Mouse (Mus musculus) cortical plate, adult 2 months (tissue): Measurements from ENCODE around the gene Ifrd2. TPM values are rescaled to one million over a fixed set of nuclear protein-coding genes. Genes with fewer than 3 reads are reported as not detected.
A peak's percentile ranks its signal among the peaks of the same experiment; 100 is the strongest.

ENCODE experiments used
- H3K27ac ChIP-seq: fragments of 200-500 bp; 2 replicates; pipeline ENCODE4 v1.5.1; 2012; ENCODE audit warnings: low read length, control low read depth, inconsistent platforms; ENCODE audit not compliant: insufficient read depth
- H3K4me1 ChIP-seq: fragments of 200-500 bp; 2 replicates; pipeline ENCODE4 v1.6.1; 2011; ENCODE audit warnings: low read length; ENCODE audit not compliant: control insufficient read depth, insufficient read depth
- H3K4me3 ChIP-seq: fragments of 200-500 bp; 2 replicates; pipeline ENCODE4 v1.5.1; 2011; ENCODE audit warnings: mild to moderate bottlenecking, low read length, control low read depth; ENCODE audit not compliant: insufficient read depth
- CTCF ChIP-seq: fragments of 200-500 bp; IDR thresholded peaks from 2 replicates; pipeline ENCODE4 v1.5.1; 2011; ENCODE audit warnings: mild to moderate bottlenecking, control low read depth, low read length; ENCODE audit not compliant: insufficient read depth; ENCODE audit errors: extremely low read depth
- POLR2A ChIP-seq: fragments of 200-500 bp; IDR thresholded peaks from 2 replicates; pipeline ENCODE4 v1.6.1; 2011; ENCODE audit warnings: mild to moderate bottlenecking, low read length, control low read depth; ENCODE audit not compliant: insufficient read depth; ENCODE audit errors: extremely low read depth
- polyA plus RNA-seq: library from polyadenylated mRNA; depleted of rRNA; stranded (reverse); fragments of >200 nt; gene quantifications from 2 replicates; pipeline ENCODE4 v1.2.3, GENCODE M21; 2012

The Ifrd2 gene
- polyA plus RNA-seq, 1 experiment, result 16.3 TPM

GRCm38 (mm10) chr9:107543299-107543698 lies 44.1 kb upstream of the Ifrd2 start:
- Histone ChIP-seq H3K27ac (no peak overlapping the region), H3K4me3 (no peak overlapping the region), H3K4me1 (no peaks in the 10 kb centered on the region)
- TF ChIP-seq POLR2A (no peak), CTCF (no peak)

- H3K4me3 ChIP-seq, result no peak overlapping the region
- no peaks in the 10 kb centered on the region for H3K4me1 ChIP-seq
- no peak overlapping the region for H3K27ac ChIP-seq
- TF ChIP-seq POLR2A, result no peak
Observed at GRCm38 (mm10) chr9:107544196-107544700, 43.2 kb upstream of the Ifrd2 start.

DNA sequence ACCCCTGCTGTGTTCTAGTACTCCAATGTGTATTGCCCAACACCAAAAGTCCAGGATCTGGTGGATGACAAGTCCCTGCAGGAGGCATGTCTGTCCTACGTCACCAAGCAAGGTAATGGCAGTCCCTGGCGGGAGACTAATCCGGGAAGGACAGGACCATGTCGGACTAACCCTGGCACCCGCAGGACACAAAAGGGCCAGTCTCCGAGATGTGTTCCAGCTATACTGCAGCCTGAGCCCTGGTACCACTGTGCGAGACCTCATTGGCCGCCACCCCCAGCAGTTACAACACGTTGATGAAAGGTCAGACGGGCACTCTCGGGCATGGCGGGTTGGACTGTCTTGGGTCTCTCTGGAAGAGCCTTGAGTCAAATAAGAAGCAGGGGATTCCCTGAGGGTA lies 42.7 kb upstream of the Ifrd2 start:
- Histone ChIP-seq H3K4me3 (no peak overlapping the region), H3K4me1 (no peaks in the 10 kb centered on the region), H3K27ac (no peak overlapping the region)
- TF ChIP-seq POLR2A, result no peak
- TF ChIP-seq CTCF, result no peak

DNA sequence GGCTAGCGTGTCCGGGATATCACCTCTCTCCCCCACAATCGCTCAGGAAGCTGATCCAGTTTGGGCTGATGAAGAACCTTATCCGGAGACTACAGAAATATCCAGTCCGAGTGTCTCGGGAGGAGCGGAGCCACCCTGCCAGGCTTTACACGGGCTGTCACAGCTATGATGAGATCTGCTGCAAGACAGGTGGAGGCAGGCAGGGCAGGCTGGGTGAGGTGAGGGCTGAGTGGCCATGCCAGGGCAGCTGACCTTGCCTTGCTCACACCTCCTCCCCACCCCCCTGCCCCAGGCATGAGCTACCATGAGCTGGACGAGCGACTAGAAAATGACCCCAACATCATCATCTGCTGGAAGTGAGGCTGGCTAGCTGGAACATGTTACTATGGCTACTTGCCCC lies 42.2 kb upstream of the Ifrd2 start:
- H3K27ac ChIP-seq, result no peak overlapping the region
- H3K4me3 ChIP-seq, result no peak overlapping the region
- no peaks in the 10 kb centered on the region for H3K4me1 ChIP-seq
- TF ChIP-seq CTCF (no peak), POLR2A (no peak)

GRCm38 (mm10) chr9:107545602-107546001 lies 41.8 kb upstream of the Ifrd2 start:
- no peak overlapping the region for H3K4me3 ChIP-seq
- TF ChIP-seq CTCF (peak; percentile 79), POLR2A (no peak)
- H3K27ac ChIP-seq, result no peak overlapping the region
- H3K4me1 ChIP-seq, result no peaks in the 10 kb centered on the region

DNA sequence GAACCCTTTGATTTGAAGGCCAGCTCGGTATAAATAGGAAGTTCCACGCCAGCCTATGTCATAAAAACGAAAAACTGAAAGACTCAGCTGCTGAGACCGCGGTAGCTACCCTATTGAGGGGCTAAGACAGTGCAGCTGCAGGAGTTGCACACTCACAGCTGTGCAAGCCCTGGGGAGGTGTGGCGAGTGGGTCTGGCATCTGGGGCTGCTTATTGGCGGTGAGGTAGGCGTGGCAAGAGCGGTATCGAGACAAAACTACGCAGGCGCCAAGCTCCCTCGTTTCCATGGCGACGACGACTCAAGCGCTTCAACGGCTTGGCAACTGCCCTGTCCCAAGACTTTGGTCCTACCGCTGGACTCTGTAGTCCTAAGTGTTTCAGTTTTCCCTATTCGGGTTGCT lies 40.4 kb upstream of the Ifrd2 start, which contains the start of gene Zmynd10:
Gene Zmynd10, plus strand, starts transcription at position 273 of the 400 bp plus-strand sequence.
- H3K4me1 ChIP-seq, result 0 out of 2 replicates have a peak, but pooled peaks cover 1% of the 10 kb centered on the region
- H3K27ac ChIP-seq, result no peak within 1 kb of the TSS
- H3K4me3 ChIP-seq, result peak within 1 kb of the TSS; percentile 7
- TF ChIP-seq CTCF (no peak), POLR2A (peak; percentile 40; the same call in 1 of the 2 replicates)

DNA sequence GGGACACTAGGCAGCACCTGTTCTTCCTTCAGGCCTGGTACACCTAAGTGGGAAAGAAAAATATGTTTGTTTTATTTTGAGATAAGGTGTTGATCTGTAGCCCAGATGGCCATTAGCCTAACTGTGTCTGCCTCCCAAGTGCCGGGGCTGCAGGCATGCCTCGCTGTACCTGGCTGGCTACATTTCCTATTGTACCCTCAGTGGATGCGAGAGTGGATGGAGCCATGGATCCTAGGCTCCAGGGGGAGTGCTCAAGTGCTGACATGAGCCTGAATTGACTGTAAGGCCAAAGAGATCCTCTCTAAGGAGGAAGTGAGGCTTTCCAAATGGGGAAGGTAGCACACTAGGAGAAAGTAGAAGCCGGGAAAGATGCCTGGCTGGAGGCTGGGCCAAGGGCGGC lies 39.5 kb upstream of the Ifrd2 start:
- TF ChIP-seq POLR2A (no peak), CTCF (no peak)
- Histone ChIP-seq H3K27ac (no peak overlapping the region), H3K4me1 (0 out of 2 replicates have a peak, but pooled peaks cover 1% of the 10 kb centered on the region), H3K4me3 (no peak overlapping the region)

GRCm38 (mm10) chr9:107548820-107549219 lies 38.6 kb upstream of the Ifrd2 start:
- Histone ChIP-seq H3K4me1 (peaks cover 1% of the 10 kb centered on the region; the same call in 1 of the 2 replicates), H3K4me3 (no peak overlapping the region), H3K27ac (no peak overlapping the region)
- TF ChIP-seq CTCF, result no peak
- no peak for TF ChIP-seq POLR2A

GRCm38 (mm10) chr9:107549297-107550074 lies 38.0 kb upstream of the Ifrd2 start:
- TF ChIP-seq CTCF, result no peak
- no peak for TF ChIP-seq POLR2A
- no peak overlapping the region for H3K27ac ChIP-seq
- peaks cover 1% of the 10 kb centered on the region; the same call in 1 of the 2 replicates for H3K4me1 ChIP-seq
- H3K4me3 ChIP-seq, result no peak overlapping the region
